Mouse (Mus musculus) hindbrain, embryonic 14.5 days (tissue): Measurements from ENCODE around the gene Gpr146. TPM values are rescaled to one million over a fixed set of nuclear protein-coding genes. Genes with fewer than 3 reads are reported as not detected.
A peak's percentile ranks its signal among the peaks of the same experiment; 100 is the strongest.

Source experiments
- ATAC-seq: fragments of 200-750 bp; cut with Nextera tagmentation; 2 replicates; pipeline ENCODE4 v1.8.0; 2017; ENCODE audit warnings: moderate number of reproducible peaks, mild to moderate bottlenecking, moderate TSS enrichment, moderate library complexity; ENCODE audit not compliant: low FRiP score
- DNase-seq: peaks from one replicate; pipeline ENCODE4 v3.0.0-alpha.2; 2015; ENCODE audit warnings: low spot score
- H3K27ac ChIP-seq: fragments of 300-500 bp; sonication (generic); 2 replicates; pipeline ENCODE4 v1.5.1; 2014; ENCODE audit warnings: mild to moderate bottlenecking, moderate library complexity
- H3K27me3 ChIP-seq: fragments of 300-500 bp; sonication (generic); 2 replicates; pipeline ENCODE4 v1.6.1; 2014; ENCODE audit warnings: mild to moderate bottlenecking, low read length, mixed read lengths; ENCODE audit not compliant: control insufficient read depth, insufficient read depth
- H3K36me3 ChIP-seq: fragments of 300-500 bp; sonication (generic); replicated peaks from 2 replicates; pipeline ENCODE4 v1.6.1; 2014; ENCODE audit not compliant: control insufficient read depth, insufficient read depth
- H3K4me1 ChIP-seq: fragments of 300-500 bp; sonication (generic); replicated peaks from 2 replicates; pipeline ENCODE4 v1.6.1; 2014; ENCODE audit warnings: antibody characterized with exemption, low read length, mixed read lengths; ENCODE audit not compliant: control insufficient read depth, insufficient read depth
- H3K4me2 ChIP-seq: fragments of 300-500 bp; sonication (generic); replicated peaks from 2 replicates; pipeline ENCODE4 v1.6.1; 2014; ENCODE audit warnings: mild to moderate bottlenecking, moderate library complexity
- H3K4me3 ChIP-seq: fragments of 300-500 bp; sonication (generic); replicated peaks from 2 replicates; pipeline ENCODE4 v1.5.1; 2014; ENCODE audit warnings: mild to moderate bottlenecking, low read length
- H3K9ac ChIP-seq: fragments of 300-500 bp; sonication (generic); 2 replicates; pipeline ENCODE4 v1.6.1; 2014
- H3K9me3 ChIP-seq: fragments of 300-500 bp; sonication (generic); 2 replicates; pipeline ENCODE4 v1.6.1; 2016; ENCODE audit warnings: low read length; ENCODE audit not compliant: control insufficient read depth
- WGBS: fragments of 180-500 bp; shearing (Covaris S2); extraction: QIAGEN DNeasy Blood & Tissue Kit; methylation state at CpG from one replicate; pipeline ENCODE4 v1.1.7; 2014; 5-methylcytosine and 5-hydroxymethylcytosine counted together
- polyA plus RNA-seq: library from polyadenylated mRNA; unstranded; fragments of >200 nt; fragmentation: Nextera tagmentation; extraction: Ambion mirVana; gene quantifications from 2 replicates; pipeline ENCODE4 v1.2.1, GENCODE M21; 2014

Gene Gpr146
- polyA plus RNA-seq, 1 experiment from 2014 or later, result 2.7 TPM

DNA sequence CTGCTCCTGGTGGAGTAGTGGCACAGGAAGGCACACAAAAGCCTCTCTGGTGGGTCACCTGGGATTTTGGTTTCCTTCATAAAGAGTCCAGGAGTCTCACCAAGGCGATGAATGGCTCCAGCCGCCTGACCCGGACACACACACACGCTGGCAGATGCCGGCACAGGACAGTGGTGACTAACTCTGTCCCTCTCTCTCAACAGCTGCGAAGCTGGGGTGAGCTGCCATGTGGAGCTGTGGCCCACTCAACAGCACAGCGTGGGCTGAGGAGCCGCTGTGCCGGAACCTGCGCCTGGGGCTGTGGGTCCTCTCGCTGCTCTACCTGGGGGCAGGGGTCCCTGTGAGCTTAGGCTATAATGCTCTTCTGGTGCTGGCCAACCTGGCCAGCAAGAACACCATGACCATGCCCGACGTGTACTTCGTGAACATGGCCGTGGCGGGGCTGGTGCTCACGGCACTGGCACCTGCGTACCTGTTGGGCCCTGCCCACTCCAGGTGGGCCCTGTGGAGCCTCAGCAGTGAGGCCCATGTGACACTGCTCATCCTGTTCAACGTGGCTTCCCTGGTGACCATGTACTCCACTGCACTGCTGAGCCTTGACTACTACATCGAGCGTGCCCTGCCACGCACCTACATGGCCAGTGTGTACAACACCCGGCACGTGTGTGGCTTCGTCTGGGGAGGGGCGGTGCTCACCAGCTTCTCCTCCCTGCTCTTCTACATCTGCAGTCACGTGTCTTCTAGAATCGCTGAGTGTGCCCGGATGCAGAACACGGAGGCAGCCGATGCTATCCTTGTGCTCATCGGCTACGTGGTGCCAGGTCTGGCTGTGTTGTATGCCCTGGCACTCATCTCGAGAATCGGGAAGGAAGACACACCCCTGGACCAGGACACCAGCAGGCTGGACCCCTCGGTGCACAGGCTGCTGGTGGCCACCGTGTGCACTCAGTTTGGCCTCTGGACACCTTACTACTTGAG is 15.0 kb downstream of the Gpr146 start:
- H3K9me3 ChIP-seq, result no peaks in the 10 kb centered on the region
- no peak overlapping the region for H3K4me3 ChIP-seq
- DNase-seq, result no peak
- H3K4me1 ChIP-seq, result peaks cover 21% of the 10 kb centered on the region
- no peaks in the 10 kb centered on the region for H3K27me3 ChIP-seq
- H3K4me2 ChIP-seq, result no peak overlapping the region
- ATAC-seq, result no peak
- no peak overlapping the region for H3K9ac ChIP-seq
- 93% methylated on average over 37 of the region's 37 CpGs for whole genome bisulfite sequencing
- H3K36me3 ChIP-seq, result no peaks in the 10 kb centered on the region
- H3K27ac ChIP-seq, result 0 out of 2 replicates have a peak overlapping the region, but pooled peaks have one; percentile 0

DNA sequence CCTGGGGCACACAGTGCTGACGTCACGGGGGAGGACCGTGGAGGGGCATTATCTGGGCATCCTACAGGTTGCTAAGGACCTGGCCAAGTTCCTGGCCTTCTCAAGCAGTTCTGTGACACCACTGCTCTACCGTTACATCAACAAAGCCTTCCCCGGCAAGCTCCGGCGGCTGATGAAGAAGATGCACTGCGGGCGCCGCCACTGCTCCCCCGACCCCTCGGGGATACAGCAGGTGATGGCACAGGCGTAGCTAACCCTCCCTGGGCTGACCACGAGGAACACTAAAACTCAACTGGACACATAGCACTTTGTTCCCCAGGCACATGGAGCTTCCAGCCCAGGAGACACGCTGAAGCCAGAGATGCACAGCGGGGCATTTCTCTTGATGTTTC is 15.7 kb downstream of the Gpr146 start:
- Histone ChIP-seq H3K4me1 (peaks cover 17% of the 10 kb centered on the region), H3K9me3 (no peaks in the 10 kb centered on the region), H3K9ac (no peak overlapping the region), H3K4me3 (no peak overlapping the region), H3K27ac (no peak overlapping the region), H3K4me2 (no peak overlapping the region), H3K27me3 (no peaks in the 10 kb centered on the region), H3K36me3 (no peaks in the 10 kb centered on the region)
- DNase-seq (no peak), ATAC-seq (no peak)
- WGBS, result 88% methylated on average over 16 of the region's 16 CpGs

DNA sequence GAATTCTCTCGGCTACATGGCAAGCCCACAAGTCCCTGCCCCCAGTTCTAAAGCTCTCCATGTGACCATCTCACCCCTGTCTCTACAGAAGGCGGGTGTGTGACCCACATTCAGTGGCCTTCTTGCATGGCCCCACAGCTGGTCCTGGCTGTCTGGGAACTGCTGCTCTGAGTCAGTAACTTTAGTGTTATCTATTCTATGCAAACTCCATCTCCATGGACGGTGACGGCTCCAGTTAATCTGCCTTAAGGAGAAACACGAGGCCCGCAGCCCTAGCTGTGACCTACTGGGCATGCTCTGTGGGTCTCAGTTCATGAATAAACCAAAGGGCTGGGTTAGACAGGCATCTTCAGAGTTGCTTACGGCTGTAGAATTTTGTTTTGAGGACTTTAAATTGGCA is 16.9 kb downstream of the Gpr146 start:
- no peak overlapping the region for H3K27ac ChIP-seq
- no peak overlapping the region for H3K4me3 ChIP-seq
- no peak for DNase-seq
- peaks cover 8% of the 10 kb centered on the region for H3K4me1 ChIP-seq
- 64% methylated on average over 7 of the region's 7 CpGs for WGBS
- H3K9me3 ChIP-seq, result no peaks in the 10 kb centered on the region
- H3K4me2 ChIP-seq, result no peak overlapping the region
- ATAC-seq, result no peak
- no peak overlapping the region for H3K9ac ChIP-seq
- no peaks in the 10 kb centered on the region for H3K27me3 ChIP-seq
- H3K36me3 ChIP-seq, result no peaks in the 10 kb centered on the region

DNA sequence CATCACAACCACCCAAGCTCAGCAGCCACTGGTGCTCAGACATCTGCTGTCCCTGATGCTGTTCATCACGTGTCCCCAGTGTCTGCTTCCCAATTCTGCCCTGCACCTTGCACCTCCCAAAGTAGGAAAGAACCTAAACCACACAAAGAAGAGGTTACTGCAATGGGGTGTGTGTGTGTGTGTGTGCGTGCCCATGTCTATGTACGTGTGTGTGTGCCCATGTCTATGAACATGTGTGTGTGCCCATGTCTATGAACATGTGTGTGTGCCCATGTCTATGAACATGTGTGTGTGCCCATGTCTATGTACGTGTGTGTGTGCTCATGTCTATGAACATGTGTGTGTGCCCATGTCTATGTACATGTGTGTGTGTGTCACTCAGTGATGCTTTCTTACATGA is 18.0 kb downstream of the Gpr146 start:
- no peak overlapping the region for H3K4me2 ChIP-seq
- no peaks in the 10 kb centered on the region for H3K36me3 ChIP-seq
- H3K9me3 ChIP-seq, result no peaks in the 10 kb centered on the region
- 93% methylated on average over 4 of the region's 4 CpGs for WGBS
- ATAC-seq, result no peak
- H3K9ac ChIP-seq, result no peak overlapping the region
- H3K4me3 ChIP-seq, result no peak overlapping the region
- DNase-seq, result no peak
- H3K27ac ChIP-seq, result no peak overlapping the region
- H3K4me1 ChIP-seq, result peaks cover 4% of the 10 kb centered on the region; the same call in 1 of the 2 replicates
- H3K27me3 ChIP-seq, result no peaks in the 10 kb centered on the region

DNA sequence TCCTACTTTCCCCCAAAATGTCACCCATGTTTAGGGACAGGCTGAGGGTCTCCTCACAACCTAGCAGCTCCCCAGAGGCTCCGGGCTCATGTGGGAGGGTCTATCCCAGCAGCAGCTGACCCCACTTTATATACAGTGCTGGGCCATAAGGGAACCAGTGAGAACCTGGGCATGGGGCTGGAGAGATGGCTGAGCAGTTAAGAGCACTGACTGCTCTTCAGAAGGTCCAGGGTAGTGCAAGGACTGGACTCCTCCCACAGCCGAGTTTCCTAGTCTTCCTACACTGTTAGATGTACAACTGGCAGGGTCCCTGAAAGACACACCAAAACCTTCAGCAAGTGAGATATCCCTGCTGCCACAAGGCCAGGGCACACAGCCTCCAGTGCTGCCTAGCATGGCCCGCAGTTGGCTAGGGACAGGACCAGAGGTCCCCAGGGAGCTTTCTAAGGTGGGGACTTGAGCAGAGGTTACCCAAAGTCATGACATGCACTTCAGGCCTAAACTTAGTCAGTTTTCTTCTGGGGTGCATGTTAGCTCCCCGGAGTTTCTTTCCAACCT is 19.9 kb downstream of the Gpr146 start:
- Histone ChIP-seq H3K27me3 (no peaks in the 10 kb centered on the region), H3K4me1 (no peaks in the 10 kb centered on the region), H3K9me3 (no peaks in the 10 kb centered on the region), H3K36me3 (no peaks in the 10 kb centered on the region), H3K4me3 (no peak overlapping the region), H3K27ac (no peak overlapping the region), H3K4me2 (no peak overlapping the region), H3K9ac (no peak overlapping the region)
- WGBS, result 90% methylated on average over 4 of the region's 4 CpGs
- DNase-seq, result no peak
- ATAC-seq, result no peak

DNA sequence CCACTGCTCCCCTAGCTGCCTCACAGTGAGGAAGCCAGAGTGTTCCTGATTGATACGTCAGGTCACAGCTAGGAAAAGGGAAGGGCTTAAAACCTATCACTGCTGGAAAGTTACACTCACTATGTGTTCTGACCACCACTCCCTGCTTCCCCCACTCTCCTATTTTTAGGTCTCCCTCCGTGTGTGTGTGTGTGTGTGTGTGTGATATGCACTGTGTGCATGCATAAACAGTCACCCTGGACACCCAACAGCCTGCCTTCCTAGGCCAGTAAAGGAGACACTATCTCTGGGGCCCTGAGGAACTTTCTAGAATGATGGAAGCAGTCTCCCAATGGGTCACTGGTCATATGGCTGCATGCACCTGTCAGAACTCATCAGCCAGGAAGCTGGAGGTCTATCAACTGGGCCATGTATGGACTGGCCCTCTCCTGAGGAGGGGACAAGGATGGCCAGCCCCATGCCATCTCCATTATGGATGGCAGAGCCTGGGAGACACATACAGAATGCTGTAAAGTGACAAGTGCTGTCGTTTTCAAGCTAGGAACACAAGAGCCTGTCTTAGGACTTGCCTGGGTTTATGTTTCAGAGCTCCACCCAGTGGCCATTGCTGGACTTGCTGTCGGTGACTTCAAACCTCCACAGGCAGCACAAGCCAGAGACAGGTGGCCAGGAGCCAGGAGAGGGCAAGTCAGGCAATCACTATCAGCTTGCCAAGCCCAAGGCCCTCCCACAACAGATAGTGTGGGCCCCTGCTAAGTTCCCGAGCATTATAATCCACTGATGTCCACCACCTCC is 20.7 kb downstream of the Gpr146 start:
- no peak overlapping the region for H3K4me2 ChIP-seq
- no peaks in the 10 kb centered on the region for H3K27me3 ChIP-seq
- H3K36me3 ChIP-seq, result no peaks in the 10 kb centered on the region
- peak; percentile 77; the same call in 1 of the 2 replicates for ATAC-seq
- WGBS, result 37% methylated on average over 5 of the region's 5 CpGs
- H3K9ac ChIP-seq, result no peak overlapping the region
- peak; percentile 91 for DNase-seq
- no peak overlapping the region for H3K27ac ChIP-seq
- no peak overlapping the region for H3K4me3 ChIP-seq
- no peaks in the 10 kb centered on the region for H3K4me1 ChIP-seq
- no peaks in the 10 kb centered on the region for H3K9me3 ChIP-seq

DNA sequence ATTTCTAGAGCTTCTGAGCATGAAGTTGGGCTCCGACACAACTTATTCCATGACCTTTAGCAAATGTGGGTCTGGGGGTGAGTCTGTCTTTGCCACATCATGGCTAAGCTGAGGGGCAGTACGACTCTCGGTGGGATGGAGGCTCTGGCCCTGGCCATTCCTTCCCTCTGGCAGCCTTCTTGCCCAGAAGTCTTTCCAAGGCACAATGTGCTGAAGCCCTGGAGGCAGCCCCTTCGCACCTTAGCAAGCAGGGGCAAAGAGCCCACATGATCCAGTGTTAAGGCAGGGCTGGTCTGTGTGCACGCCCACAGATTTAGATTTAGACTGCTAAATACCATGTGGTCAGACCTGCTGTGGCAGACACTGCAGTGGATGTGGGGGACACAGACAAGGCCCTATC is 21.3 kb downstream of the Gpr146 start:
- Histone ChIP-seq H3K36me3 (no peaks in the 10 kb centered on the region), H3K4me3 (no peak overlapping the region), H3K9me3 (no peaks in the 10 kb centered on the region), H3K4me1 (no peaks in the 10 kb centered on the region), H3K4me2 (no peak overlapping the region), H3K27me3 (no peaks in the 10 kb centered on the region), H3K27ac (no peak overlapping the region), H3K9ac (no peak overlapping the region)
- 86% methylated on average over 5 of the region's 5 CpGs for WGBS
- DNase-seq (no peak), ATAC-seq (no peak)

DNA sequence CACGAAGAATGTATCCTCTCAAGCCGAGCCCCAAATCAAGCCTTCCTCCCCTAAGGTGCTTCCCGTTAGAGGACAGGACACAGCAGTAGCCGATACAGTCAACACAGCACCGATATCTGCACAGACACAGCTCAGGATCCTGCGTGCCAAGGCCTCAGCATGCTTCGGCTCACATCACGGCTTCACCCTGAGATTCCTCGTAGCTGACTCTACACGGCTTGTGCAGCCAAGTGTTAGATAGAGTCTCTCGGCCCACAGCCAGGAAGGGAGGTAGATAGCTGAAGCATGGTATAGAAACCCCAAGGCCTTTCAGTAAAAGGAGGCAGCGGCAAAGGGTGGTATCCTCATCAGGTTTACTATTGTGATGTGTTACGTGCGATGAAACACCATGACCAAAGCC is 22.5 kb downstream of the Gpr146 start:
- Histone ChIP-seq H3K27me3 (no peaks in the 10 kb centered on the region), H3K4me2 (no peak overlapping the region), H3K27ac (no peak overlapping the region), H3K9me3 (no peaks in the 10 kb centered on the region), H3K4me1 (no peaks in the 10 kb centered on the region), H3K36me3 (no peaks in the 10 kb centered on the region), H3K4me3 (no peak overlapping the region), H3K9ac (no peak overlapping the region)
- no peak for ATAC-seq
- no peak for DNase-seq
- WGBS, result 89% methylated on average over 14 of the region's 14 CpGs

DNA sequence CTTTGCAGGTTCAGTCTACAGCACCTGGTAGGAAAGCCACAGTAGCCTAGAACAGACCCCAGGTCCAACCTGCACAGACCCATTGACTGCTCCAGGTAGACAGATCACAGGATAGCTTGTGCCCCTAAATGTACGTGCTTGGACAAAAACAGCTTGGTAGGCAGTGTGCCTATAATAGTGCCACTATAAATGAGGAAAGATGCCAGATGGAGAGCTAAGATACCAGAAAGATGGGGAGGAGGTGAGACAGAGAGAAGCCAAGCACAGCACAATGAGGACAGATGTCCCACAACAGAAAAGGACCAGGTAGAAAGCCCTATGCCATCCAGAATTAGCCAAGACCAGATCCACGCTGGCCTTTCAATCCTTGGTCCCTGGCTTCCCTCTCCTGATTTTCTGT is 24.6 kb downstream of the Gpr146 start:
- H3K4me3 ChIP-seq, result no peak overlapping the region
- no peak overlapping the region for H3K4me2 ChIP-seq
- no peaks in the 10 kb centered on the region for H3K27me3 ChIP-seq
- H3K27ac ChIP-seq, result no peak overlapping the region
- ATAC-seq (no peak), DNase-seq (no peak)
- no peaks in the 10 kb centered on the region for H3K36me3 ChIP-seq
- H3K4me1 ChIP-seq, result no peaks in the 10 kb centered on the region; the same call in 1 of the 2 replicates
- H3K9ac ChIP-seq, result no peak overlapping the region
- WGBS, result 94% methylated on average over 2 of the region's 2 CpGs
- no peaks in the 10 kb centered on the region for H3K9me3 ChIP-seq
